Mouse (Mus musculus) bone marrow, adult 2 months (tissue): ENCODE measurements around the gene Rreb1. TPM values are rescaled to one million over a fixed set of nuclear protein-coding genes. Genes with fewer than 3 reads are reported as not detected.

Experiments
- H3K27ac ChIP-seq: fragments of 200-500 bp; 2 replicates; pipeline ENCODE4 v1.5.1; 2012; ENCODE audit warnings: low read depth, mild to moderate bottlenecking, control low read depth, inconsistent platforms, low read length; ENCODE audit not compliant: control insufficient read depth, poor library complexity, insufficient read depth
- H3K4me1 ChIP-seq: fragments of 200-500 bp; 2 replicates; pipeline ENCODE4 v1.6.1; 2011; ENCODE audit warnings: low read length; ENCODE audit not compliant: control insufficient read depth, insufficient read depth
- H3K4me3 ChIP-seq: fragments of 200-500 bp; replicated peaks from 2 replicates; pipeline ENCODE3; 2011; ENCODE audit warnings: mild to moderate bottlenecking, low read depth, low read length, control low read depth; ENCODE audit not compliant: control insufficient read depth
- CTCF ChIP-seq: fragments of 200-500 bp; IDR thresholded peaks from 2 replicates; pipeline ENCODE4 v1.5.1; 2011; ENCODE audit warnings: low read length, control low read depth; ENCODE audit not compliant: control insufficient read depth, insufficient read depth
- POLR2A ChIP-seq: fragments of 200-500 bp; IDR thresholded peaks from 2 replicates; pipeline ENCODE4 v1.6.1; 2011; ENCODE audit warnings: low read depth, mild to moderate bottlenecking, control low read depth, low read length, borderline replicate concordance; ENCODE audit not compliant: control insufficient read depth
- WGBS: fragments of 180-500 bp; shearing (Covaris S2); methylation state at CpG from one replicate; pipeline ENCODE4 v1.1.7; 2018; 5-methylcytosine and 5-hydroxymethylcytosine counted together
- polyA plus RNA-seq: library from polyadenylated mRNA; stranded (reverse); fragments of >200 nt; gene quantifications from 2 replicates; pipeline ENCODE4 v1.2.4, GENCODE M21; 2011; ENCODE audit warnings: low replicate concordance; ENCODE audit not compliant: missing spikeins, insufficient read depth, insufficient read length

The Rreb1 gene
- polyA plus RNA-seq, 1 experiment = 17.7 TPM

DNA sequence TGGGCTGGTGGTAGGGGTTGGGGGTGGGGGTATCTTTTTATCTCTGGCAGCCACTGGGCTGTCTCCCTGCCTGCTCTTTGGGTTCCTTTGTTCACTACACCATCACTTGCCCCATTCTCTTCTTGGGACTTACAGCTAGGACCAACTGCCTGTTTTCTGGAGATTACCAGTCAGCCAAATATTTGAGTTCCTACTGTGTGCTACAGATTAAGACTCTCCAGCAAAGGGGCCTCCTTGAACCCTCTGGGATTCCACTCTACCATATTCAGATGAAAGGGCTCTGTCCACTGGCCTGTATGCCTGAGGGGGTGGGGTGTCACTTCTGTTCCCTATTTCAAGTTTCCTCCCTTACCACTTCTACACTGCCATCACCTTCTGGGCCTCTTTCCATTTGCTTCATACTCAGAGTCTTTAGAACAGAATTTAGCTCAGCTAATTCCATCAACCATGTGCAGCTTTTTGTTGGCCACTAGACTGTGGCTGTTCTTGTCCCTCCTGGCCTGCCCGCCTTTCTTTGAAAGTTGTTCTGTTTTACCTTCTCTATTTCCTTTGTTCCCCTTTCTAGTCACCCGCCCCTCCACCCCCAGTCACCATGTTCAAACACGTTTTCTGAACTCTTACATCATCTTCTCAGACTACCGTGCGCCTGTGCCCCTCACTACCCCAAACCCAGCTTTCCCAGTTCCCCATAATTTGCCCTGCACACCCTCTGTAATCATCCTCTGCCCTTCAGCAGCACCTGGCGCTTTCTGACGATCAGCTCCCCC, 95.1 kb downstream of the Rreb1 start:
- TF ChIP-seq CTCF (no peak), POLR2A (no peak)
- WGBS = 11% methylated on average over 7 of the region's 7 CpGs
- Histone ChIP-seq H3K27ac (peak overlapping the region; percentile 56; the same call in 1 of the 2 replicates), H3K4me1 (peaks cover 9% of the 10 kb centered on the region), H3K4me3 (no peak overlapping the region)

DNA sequence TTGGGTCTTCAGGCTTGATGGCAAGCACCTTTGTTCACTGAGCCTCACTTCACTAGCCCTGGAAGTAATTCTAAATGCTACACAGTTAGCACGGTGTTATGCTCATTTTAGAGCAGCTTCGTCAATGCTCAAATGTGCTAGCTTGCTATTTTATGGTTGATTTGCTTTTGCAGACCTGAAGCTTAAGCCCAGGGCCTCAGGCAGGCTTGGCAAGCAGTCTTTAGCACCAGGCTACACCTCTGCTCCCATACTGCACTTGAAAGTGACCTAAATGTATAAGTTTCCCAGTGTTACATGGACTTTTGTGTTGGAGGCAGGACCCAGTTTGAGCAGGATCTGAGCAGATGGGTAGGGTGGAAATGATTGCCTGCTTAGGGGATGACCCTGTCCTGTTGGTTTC, 97.7 kb downstream of the Rreb1 start:
- no peak for TF ChIP-seq POLR2A
- TF ChIP-seq CTCF = no peak
- H3K4me1 ChIP-seq = peaks cover 16% of the 10 kb centered on the region
- no peak overlapping the region for H3K27ac ChIP-seq
- H3K4me3 ChIP-seq = no peak overlapping the region
- 91% methylated on average over 2 of the region's 2 CpGs for WGBS

DNA sequence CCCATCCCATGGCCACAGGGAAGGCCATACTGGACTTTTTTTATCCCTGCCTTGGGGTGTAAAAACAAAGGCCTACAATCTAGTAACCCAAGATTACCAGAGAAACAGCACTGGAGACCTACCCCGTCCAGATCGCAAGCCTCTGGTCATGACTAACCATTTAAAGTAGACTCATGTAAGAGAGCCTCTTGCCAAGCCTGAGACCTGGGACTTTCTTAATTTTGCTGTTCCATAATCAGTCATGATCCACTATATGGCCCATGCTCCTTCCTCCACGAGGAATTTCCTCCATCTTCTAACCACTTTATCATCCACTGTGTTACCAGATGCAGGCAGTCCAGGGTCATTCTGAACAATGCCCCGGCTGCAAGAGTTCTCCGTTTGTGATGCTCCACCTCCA, 98.2 kb downstream of the Rreb1 start:
- no peak for TF ChIP-seq POLR2A
- TF ChIP-seq CTCF = no peak
- Histone ChIP-seq H3K4me1 (peaks cover 15% of the 10 kb centered on the region), H3K4me3 (no peak overlapping the region), H3K27ac (no peak overlapping the region)
- 64% methylated on average over 5 of the region's 5 CpGs for WGBS

DNA sequence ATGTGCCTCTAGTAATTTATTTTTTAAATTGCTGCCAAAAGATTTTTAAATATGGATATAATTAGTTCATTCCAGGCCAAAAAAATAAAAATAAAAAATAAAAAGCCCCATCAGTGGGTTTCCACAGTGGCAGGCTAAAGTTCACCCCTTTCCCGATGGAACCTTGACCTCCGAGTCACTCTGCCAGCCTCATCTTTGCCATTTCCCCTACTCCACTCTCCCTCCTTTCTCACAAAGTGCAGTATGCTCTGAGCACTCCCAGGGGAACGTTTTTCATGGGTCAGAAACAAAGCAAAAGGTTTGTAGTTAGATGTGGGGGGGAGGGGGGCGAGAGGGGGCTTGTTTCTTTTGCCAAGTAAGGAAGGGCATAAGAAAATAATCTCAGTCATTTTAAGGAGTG, 98.6 kb downstream of the Rreb1 start:
- WGBS = 70% methylated on average over 4 of the region's 4 CpGs
- TF ChIP-seq POLR2A (no peak), CTCF (no peak)
- H3K4me1 ChIP-seq = peaks cover 15% of the 10 kb centered on the region

DNA sequence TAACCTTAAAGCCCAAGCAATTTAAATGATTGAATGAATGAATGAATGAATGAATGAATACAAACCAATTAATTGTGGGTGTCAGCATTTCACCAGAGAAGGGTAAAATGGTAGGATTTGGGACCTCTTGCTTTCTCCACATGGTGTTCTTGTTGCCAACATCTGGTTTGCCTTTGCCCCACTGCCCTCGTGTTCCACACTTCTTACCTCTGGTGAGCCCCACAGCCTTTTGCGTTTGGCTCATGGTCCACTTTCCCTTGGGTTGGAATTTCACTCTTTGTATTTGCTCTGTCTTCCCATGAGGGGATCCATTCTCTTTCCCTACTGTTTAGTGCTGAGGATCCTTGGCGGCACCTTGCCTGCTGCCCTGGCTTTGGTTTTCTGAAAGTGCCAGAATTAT, 99.0 kb downstream of the Rreb1 start:
- no peak overlapping the region for H3K27ac ChIP-seq
- H3K4me3 ChIP-seq = no peak overlapping the region
- WGBS = 80% methylated on average over 3 of the region's 3 CpGs
- TF ChIP-seq POLR2A (no peak), CTCF (no peak)
- peaks cover 16% of the 10 kb centered on the region for H3K4me1 ChIP-seq

More for the DNA sequence above, 98.6 kb downstream of the Rreb1 start:
- Histone ChIP-seq H3K4me3 (no peak overlapping the region), H3K27ac (no peak overlapping the region)

DNA sequence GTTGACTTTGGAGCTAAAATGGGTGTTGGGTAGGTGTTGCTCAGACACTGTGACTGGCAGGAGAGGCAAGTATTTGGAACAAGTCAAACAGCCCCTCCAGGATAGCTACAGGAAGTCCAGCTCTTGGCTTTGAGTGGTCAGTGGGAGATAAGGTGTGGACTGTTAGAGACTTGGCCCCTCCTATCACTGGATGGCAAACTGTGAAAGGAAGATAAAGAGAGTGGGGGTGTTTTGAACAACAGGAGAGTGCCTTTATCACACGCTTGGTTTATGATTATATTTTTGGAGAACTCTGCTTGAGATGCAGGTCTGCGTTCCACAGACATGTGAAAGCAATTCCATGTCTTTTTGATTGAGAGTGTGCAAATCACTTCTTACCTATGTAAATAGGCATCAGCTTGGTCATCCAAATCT, 100.7 kb downstream of the Rreb1 start:
- H3K27ac ChIP-seq = peak overlapping the region; percentile 31; the same call in 1 of the 2 replicates
- no peak overlapping the region for H3K4me3 ChIP-seq
- peaks cover 20% of the 10 kb centered on the region for H3K4me1 ChIP-seq
- TF ChIP-seq POLR2A = no peak
- no peak for TF ChIP-seq CTCF
- WGBS = 48% methylated on average over 2 of the region's 2 CpGs

DNA sequence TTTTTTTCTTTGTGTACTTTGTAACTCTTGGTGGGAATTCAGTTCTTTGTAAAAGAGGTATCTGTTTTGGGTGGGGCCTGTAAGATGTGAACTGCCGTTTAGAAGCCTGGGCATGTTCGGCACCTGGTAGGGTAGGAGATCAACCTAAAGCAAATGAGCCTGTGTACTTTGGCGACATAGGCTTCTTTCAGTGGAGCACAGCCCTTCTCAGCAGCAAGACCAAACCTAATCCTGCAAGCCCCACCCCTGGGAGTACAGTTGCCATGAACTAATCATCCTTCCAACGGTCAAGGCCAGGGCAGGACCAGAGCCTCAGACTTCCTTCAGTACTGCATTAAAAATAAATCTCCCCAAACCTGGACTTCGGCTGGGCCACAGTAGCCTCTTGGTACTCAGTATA, 101.4 kb downstream of the Rreb1 start:
- 17% methylated on average over 5 of the region's 5 CpGs for WGBS
- Histone ChIP-seq H3K4me3 (no peak overlapping the region), H3K27ac (peak overlapping the region; percentile 18; the same call in 1 of the 2 replicates), H3K4me1 (peaks cover 20% of the 10 kb centered on the region)
- no peak for TF ChIP-seq POLR2A
- no peak for TF ChIP-seq CTCF

DNA sequence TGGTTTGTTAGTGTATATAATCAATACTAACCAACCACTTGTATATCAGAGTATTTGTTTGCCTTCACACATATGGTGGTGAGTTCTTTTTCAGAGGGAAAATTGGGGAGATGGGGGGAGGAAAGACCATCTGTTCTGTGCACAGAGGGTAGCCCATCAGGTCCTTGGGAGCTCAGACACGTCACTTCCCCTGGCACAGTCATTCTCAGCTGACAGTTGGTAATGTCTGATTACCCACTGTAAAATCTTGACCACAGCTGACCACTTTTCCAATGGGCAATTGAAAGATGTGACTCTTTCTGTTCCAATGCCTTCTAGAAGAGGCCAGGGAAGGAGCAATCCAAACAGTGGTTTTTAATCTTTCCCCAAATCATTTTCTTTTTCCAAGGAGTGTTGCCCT, 101.8 kb downstream of the Rreb1 start:
- 18% methylated on average over 1 of the region's 1 CpGs for WGBS
- TF ChIP-seq CTCF (no peak), POLR2A (no peak)
- H3K4me1 ChIP-seq = peaks cover 20% of the 10 kb centered on the region
- peak overlapping the region; percentile 55; the same call in 1 of the 2 replicates for H3K27ac ChIP-seq
- no peak overlapping the region for H3K4me3 ChIP-seq
